Mouse (Mus musculus) megakaryocyte, embryonic 14.5 days (primary cell): ENCODE data around the gene Cd34.

Source experiments
- FLI1 ChIP-seq: IDR thresholded peaks from 2 replicates; pipeline ENCODE4 v1.6.1; 2012; ENCODE audit warnings: low read length, inconsistent platforms, mixed read lengths
- GATA1 ChIP-seq: IDR thresholded peaks from 3 replicates; pipeline ENCODE4 v1.6.1; 2012; ENCODE audit warnings: mixed read lengths, low read length, inconsistent platforms, borderline replicate concordance

DNA sequence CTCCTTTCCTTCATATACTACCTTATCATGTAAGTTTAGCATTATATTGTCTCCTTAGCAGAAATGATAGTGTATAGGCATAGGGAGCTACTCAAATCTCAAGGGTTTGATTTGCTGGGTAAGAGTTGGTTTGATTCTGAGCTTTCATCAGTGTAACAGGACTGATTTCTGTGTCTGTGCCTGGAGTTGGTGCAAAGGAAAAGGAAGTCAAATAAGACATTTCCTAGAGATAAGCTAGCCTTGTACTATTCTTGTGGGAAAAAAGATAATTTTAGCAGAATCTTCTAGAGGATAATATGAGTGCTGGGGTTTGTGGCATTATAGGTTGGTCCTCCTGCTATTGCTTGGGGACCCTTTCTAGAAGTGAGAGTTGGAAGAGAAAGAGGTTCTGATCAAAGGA lies 67.6 kb downstream of the Cd34 start:
- TF ChIP-seq GATA1, result no peak
- TF ChIP-seq FLI1, result no peak
